Mouse (Mus musculus): ENCODE measurements around the gene Cd70. TPM values are rescaled to one million over a fixed set of nuclear protein-coding genes. Genes with fewer than 3 reads are reported as not detected.

Gene Cd70
- polyA plus RNA-seq, 1 experiment from 2014 or later = 0.16 TPM

- Histone ChIP-seq H3K9ac (ENCODE audit: low read length) (no peak overlapping the region), H3K27ac (ENCODE audit: low read depth, low read length) (no peak overlapping the region), H3K36me3 (ENCODE audit: control insufficient read depth, insufficient read depth, low read length) (no peaks in the 10 kb centered on the region), H3K4me3 (ENCODE audit: low read depth, low read length) (no peak overlapping the region), H3K9me3 (ENCODE audit: control insufficient read depth, low read length) (no peaks in the 10 kb centered on the region), H3K27me3 (ENCODE audit: control insufficient read depth, insufficient read depth, low read length) (no peaks in the 10 kb centered on the region), H3K4me1 (ENCODE audit: control insufficient read depth, insufficient read depth, low read length) (peaks cover 9% of the 10 kb centered on the region), H3K4me2 (no peak overlapping the region)
- WGBS = 87% methylated on average over 5 of the region's 5 CpGs
- ATAC-seq (ENCODE audit: low FRiP score) (no peak), DNase-seq (ENCODE audit: low spot score, missing footprints) (peak; percentile 61)
Observed at GRCm38 (mm10) chr17:57107064-57107463, 42.5 kb downstream of the Cd70 start.

GRCm38 (mm10) chr17:57106035-57106368 lies 43.6 kb downstream of the Cd70 start:
- Histone ChIP-seq H3K4me2 (peak overlapping the region; percentile 84), H3K9me3 (ENCODE audit: control insufficient read depth, low read length) (no peaks in the 10 kb centered on the region), H3K4me3 (ENCODE audit: low read depth, low read length) (peak overlapping the region; percentile 65), H3K4me1 (ENCODE audit: control insufficient read depth, insufficient read depth, low read length) (peaks cover 9% of the 10 kb centered on the region), H3K36me3 (ENCODE audit: control insufficient read depth, insufficient read depth, low read length) (no peaks in the 10 kb centered on the region), H3K27me3 (ENCODE audit: control insufficient read depth, insufficient read depth, low read length) (no peaks in the 10 kb centered on the region), H3K27ac (ENCODE audit: low read depth, low read length) (no peak overlapping the region), H3K9ac (ENCODE audit: low read length) (peak overlapping the region; percentile 82)
- no peak for ATAC-seq (ENCODE audit: low FRiP score)
- peak; percentile 89 for DNase-seq (ENCODE audit: low spot score, missing footprints)
- WGBS = 7% methylated on average over 9 of the region's 9 CpGs

- peak within 1 kb of the TSS; percentile 84 for H3K4me2 ChIP-seq
- no peaks in the 10 kb centered on the region for H3K9me3 ChIP-seq (ENCODE audit: control insufficient read depth, low read length)
- WGBS = under 1% methylated on average over 53 of the region's 61 CpGs
- no peaks in the 10 kb centered on the region for H3K27me3 ChIP-seq (ENCODE audit: control insufficient read depth, insufficient read depth, low read length)
- ATAC-seq (ENCODE audit: low FRiP score) (peak; percentile 90), DNase-seq (ENCODE audit: low spot score, missing footprints) (peak; percentile 97)
- H3K36me3 ChIP-seq (ENCODE audit: control insufficient read depth, insufficient read depth, low read length) = no peaks in the 10 kb centered on the region
- peak within 1 kb of the TSS; percentile 65 for H3K4me3 ChIP-seq (ENCODE audit: low read depth, low read length)
- H3K27ac ChIP-seq (ENCODE audit: low read depth, low read length) = no peak within 1 kb of the TSS
- H3K4me1 ChIP-seq (ENCODE audit: control insufficient read depth, insufficient read depth, low read length) = peaks cover 9% of the 10 kb centered on the region
- H3K9ac ChIP-seq (ENCODE audit: low read length) = peak within 1 kb of the TSS; percentile 82
Observed at GRCm38 (mm10) chr17:57105181-57106034, 44.2 kb downstream of the Cd70 start, which contains the start of gene Tnfsf9. Tnfsf9 (plus strand) TSS chr17:57105325.

- Histone ChIP-seq H3K9ac (ENCODE audit: low read length) (peak overlapping the region; percentile 82), H3K4me3 (ENCODE audit: low read depth, low read length) (peak overlapping the region; percentile 65), H3K4me1 (ENCODE audit: control insufficient read depth, insufficient read depth, low read length) (peaks cover 9% of the 10 kb centered on the region), H3K36me3 (ENCODE audit: control insufficient read depth, insufficient read depth, low read length) (no peaks in the 10 kb centered on the region), H3K9me3 (ENCODE audit: control insufficient read depth, low read length) (no peaks in the 10 kb centered on the region), H3K27ac (ENCODE audit: low read depth, low read length) (no peak overlapping the region), H3K4me2 (peak overlapping the region; percentile 84), H3K27me3 (ENCODE audit: control insufficient read depth, insufficient read depth, low read length) (no peaks in the 10 kb centered on the region)
- no peak for DNase-seq (ENCODE audit: low spot score, missing footprints)
- whole genome bisulfite sequencing = 40% methylated on average over 4 of the region's 4 CpGs
- peak; percentile 19; the same call in 1 of the 2 replicates for ATAC-seq (ENCODE audit: low FRiP score)
Observed at GRCm38 (mm10) chr17:57104496-57104895, 45.1 kb downstream of the Cd70 start.

- Histone ChIP-seq H3K27me3 (ENCODE audit: control insufficient read depth, insufficient read depth, low read length) (no peaks in the 10 kb centered on the region), H3K4me3 (ENCODE audit: low read depth, low read length) (no peak overlapping the region), H3K4me1 (ENCODE audit: control insufficient read depth, insufficient read depth, low read length) (peaks cover 9% of the 10 kb centered on the region), H3K4me2 (no peak overlapping the region), H3K36me3 (ENCODE audit: control insufficient read depth, insufficient read depth, low read length) (no peaks in the 10 kb centered on the region), H3K9me3 (ENCODE audit: control insufficient read depth, low read length) (no peaks in the 10 kb centered on the region), H3K9ac (ENCODE audit: low read length) (no peak overlapping the region), H3K27ac (ENCODE audit: low read depth, low read length) (no peak overlapping the region)
- 95% methylated on average over 2 of the region's 2 CpGs for WGBS
- DNase-seq (ENCODE audit: low spot score, missing footprints) (peak; percentile 35), ATAC-seq (ENCODE audit: low FRiP score) (no peak)
Observed at GRCm38 (mm10) chr17:57102276-57102675, 47.3 kb downstream of the Cd70 start.

GRCm38 (mm10) chr17:57099629-57100325 lies 49.8 kb downstream of the Cd70 start:
- Histone ChIP-seq H3K4me1 (ENCODE audit: control insufficient read depth, insufficient read depth, low read length) (peaks cover 4% of the 10 kb centered on the region; the same call in 1 of the 2 replicates), H3K36me3 (ENCODE audit: control insufficient read depth, insufficient read depth, low read length) (no peaks in the 10 kb centered on the region), H3K9me3 (ENCODE audit: control insufficient read depth, low read length) (no peaks in the 10 kb centered on the region), H3K9ac (ENCODE audit: low read length) (no peak overlapping the region), H3K4me2 (no peak overlapping the region), H3K27ac (ENCODE audit: low read depth, low read length) (no peak overlapping the region), H3K4me3 (ENCODE audit: low read depth, low read length) (no peak overlapping the region), H3K27me3 (ENCODE audit: control insufficient read depth, insufficient read depth, low read length) (no peaks in the 10 kb centered on the region)
- ATAC-seq (ENCODE audit: low FRiP score) = no peak
- WGBS = 9% methylated on average over 10 of the region's 10 CpGs
- DNase-seq (ENCODE audit: low spot score, missing footprints) = peak; percentile 84

- Histone ChIP-seq H3K9me3 (ENCODE audit: control insufficient read depth, low read length) (no peaks in the 10 kb centered on the region), H3K36me3 (ENCODE audit: control insufficient read depth, insufficient read depth, low read length) (no peaks in the 10 kb centered on the region), H3K4me1 (ENCODE audit: control insufficient read depth, insufficient read depth, low read length) (no peaks in the 10 kb centered on the region), H3K4me2 (no peak overlapping the region), H3K4me3 (ENCODE audit: low read depth, low read length) (no peak overlapping the region), H3K9ac (ENCODE audit: low read length) (no peak overlapping the region), H3K27me3 (ENCODE audit: control insufficient read depth, insufficient read depth, low read length) (no peaks in the 10 kb centered on the region), H3K27ac (ENCODE audit: low read depth, low read length) (no peak overlapping the region)
- ATAC-seq (ENCODE audit: low FRiP score) (no peak), DNase-seq (ENCODE audit: low spot score, missing footprints) (peak; percentile 62)
- 83% methylated on average over 5 of the region's 5 CpGs for WGBS
Observed at GRCm38 (mm10) chr17:57098321-57098720, 51.3 kb downstream of the Cd70 start.

GRCm38 (mm10) chr17:57096623-57096920 lies 53.0 kb downstream of the Cd70 start:
- Histone ChIP-seq H3K27ac (ENCODE audit: low read depth, low read length) (no peak overlapping the region), H3K27me3 (ENCODE audit: control insufficient read depth, insufficient read depth, low read length) (no peaks in the 10 kb centered on the region), H3K9ac (ENCODE audit: low read length) (no peak overlapping the region), H3K9me3 (ENCODE audit: control insufficient read depth, low read length) (no peaks in the 10 kb centered on the region), H3K36me3 (ENCODE audit: control insufficient read depth, insufficient read depth, low read length) (no peaks in the 10 kb centered on the region), H3K4me3 (ENCODE audit: low read depth, low read length) (no peak overlapping the region), H3K4me1 (ENCODE audit: control insufficient read depth, insufficient read depth, low read length) (no peaks in the 10 kb centered on the region), H3K4me2 (peak overlapping the region; percentile 29)
- peak; percentile 85 for ATAC-seq (ENCODE audit: low FRiP score)
- DNase-seq (ENCODE audit: low spot score, missing footprints) = peak; percentile 97
- 1% methylated on average over 11 of the region's 11 CpGs for WGBS

Data from midbrain, embryonic 11.5 days (tissue).